Comparison of ENCODE assay signal across 8 mouse cellular contexts in genomic region chr4:118543158-118543530, GRCm38 (mm10). TPM values are rescaled to one million over a fixed set of nuclear protein-coding genes. Genes with fewer than 3 reads are reported as not detected.
DNase-seq lines count a peak whose midpoint lies in the region; ATAC-seq and TF ChIP-seq lines count a peak whose summit lies in the region.

No protein-coding gene starts in this region.

- TF ChIP-seq CTCF in lung, postnatal 0 days (IDR thresholded peaks at IDR 0.05), result peak; percentile 18
- peak; percentile 47 for TF ChIP-seq CTCF in stomach, postnatal 0 days (IDR thresholded peaks at IDR 0.05; ENCODE audit: low read depth)

- H3K27ac ChIP-seq in heart, embryonic 11.5 days (ENCODE audit: low read depth, low read length), result no peak overlapping the region
- H3K27ac ChIP-seq in kidney, embryonic 16.5 days (ENCODE audit: low read length), result peak overlapping the region; percentile 87
- H3K27ac ChIP-seq in lung, postnatal 0 days (ENCODE audit: low read length), result peak overlapping the region; percentile 83
- peak overlapping the region; percentile 94 for H3K27ac ChIP-seq in stomach, postnatal 0 days (replicated peaks)

- no peaks in the 10 kb centered on the region for H3K36me3 ChIP-seq in heart, embryonic 11.5 days (ENCODE audit: control insufficient read depth, insufficient read depth, low read length)
- no peaks in the 10 kb centered on the region for H3K36me3 ChIP-seq in kidney, embryonic 16.5 days (ENCODE audit: insufficient read depth, low read length)
- H3K36me3 ChIP-seq in lung, postnatal 0 days (ENCODE audit: insufficient read depth, low read length), result no peaks in the 10 kb centered on the region
- no peaks in the 10 kb centered on the region for H3K36me3 ChIP-seq in stomach, postnatal 0 days (ENCODE audit: control insufficient read depth, insufficient read depth, low read length)

- peak overlapping the region; percentile 42 for H3K4me3 ChIP-seq in heart, embryonic 11.5 days (ENCODE audit: low read depth, low read length)
- peak overlapping the region; percentile 46 for H3K4me3 ChIP-seq in kidney, embryonic 16.5 days (ENCODE audit: low read length)
- peak overlapping the region; percentile 31 for H3K4me3 ChIP-seq in lung, postnatal 0 days (ENCODE audit: low read depth, low read length)
- peak overlapping the region; percentile 22 for H3K4me3 ChIP-seq in stomach, postnatal 0 days (ENCODE audit: low read depth, low read length)

- 12% methylated on average over 13 of the region's 13 CpGs for WGBS in heart, embryonic 11.5 days (ENCODE audit: insufficient replicate concordance)
- 18% methylated on average over 13 of the region's 13 CpGs for WGBS in kidney, embryonic 16.5 days
- 12% methylated on average over 13 of the region's 13 CpGs for WGBS in lung, postnatal 0 days
- 7% methylated on average over 13 of the region's 13 CpGs for WGBS in stomach, postnatal 0 days

- peak; percentile 44 for DNase-seq in urinary bladder, adult 2 months (ENCODE audit: low spot score)
- no peak for DNase-seq in urinary bladder, postnatal 10 days (ENCODE audit: low spot score)
- DNase-seq in lung, postnatal 0 days (ENCODE audit: low spot score), result peak; percentile 77
- DNase-seq in stomach, postnatal 0 days (ENCODE audit: low spot score), result peak; percentile 78
- no peak for DNase-seq in ovary, adult 18-20 months (ENCODE audit: low spot score)
- DNase-seq in c-Kit-positive CD71-positive TER-119-positive erythroid progenitor cells, embryonic 14.5 days (ENCODE audit: low spot score), result no peak

- H3K4me2 ChIP-seq in heart, embryonic 11.5 days, result peak overlapping the region; percentile 79
- peak overlapping the region; percentile 60 for H3K4me2 ChIP-seq in kidney, embryonic 16.5 days (replicated peaks; ENCODE audit: low read depth, low read length)
- H3K4me2 ChIP-seq in lung, postnatal 0 days (replicated peaks; ENCODE audit: low read depth, low read length), result peak overlapping the region; percentile 65
- peak overlapping the region; percentile 57 for H3K4me2 ChIP-seq in stomach, postnatal 0 days (replicated peaks; ENCODE audit: low read depth)

- peaks cover 10% of the 10 kb centered on the region for H3K27me3 ChIP-seq in heart, embryonic 11.5 days (ENCODE audit: control insufficient read depth, insufficient read depth, low read length)
- H3K27me3 ChIP-seq in kidney, embryonic 16.5 days (ENCODE audit: insufficient read depth, low read length), result no peaks in the 10 kb centered on the region
- no peaks in the 10 kb centered on the region for H3K27me3 ChIP-seq in lung, postnatal 0 days (replicated peaks; ENCODE audit: insufficient read depth, low read length)
- no peaks in the 10 kb centered on the region for H3K27me3 ChIP-seq in stomach, postnatal 0 days (ENCODE audit: control insufficient read depth, insufficient read depth, low read length)

- ATAC-seq in heart, embryonic 11.5 days (replicated peaks; ENCODE audit: insufficient number of reproducible peaks, low FRiP score, low TSS enrichment), result no peak
- ATAC-seq in kidney, embryonic 16.5 days (ENCODE audit: low FRiP score, low TSS enrichment), result peak; percentile 40; the same call in 1 of the 2 replicates
- peak; percentile 58 for ATAC-seq in lung, postnatal 0 days
- peak; percentile 78 for ATAC-seq in stomach, postnatal 0 days (ENCODE audit: low FRiP score, low TSS enrichment)

- no peaks in the 10 kb centered on the region for H3K9me3 ChIP-seq in heart, embryonic 11.5 days (replicated peaks; ENCODE audit: control insufficient read depth, low read length)
- H3K9me3 ChIP-seq in kidney, embryonic 16.5 days (ENCODE audit: low read length), result no peaks in the 10 kb centered on the region
- H3K9me3 ChIP-seq in lung, postnatal 0 days (ENCODE audit: low read length), result no peaks in the 10 kb centered on the region
- no peaks in the 10 kb centered on the region for H3K9me3 ChIP-seq in stomach, postnatal 0 days (ENCODE audit: control insufficient read depth, low read length)

- TF ChIP-seq EP300 in lung, postnatal 0 days (IDR thresholded peaks at IDR 0.05), result no peak
- TF ChIP-seq EP300 in stomach, postnatal 0 days (optimal IDR thresholded peaks at IDR 0.05), result no peak

- H3K9ac ChIP-seq in heart, embryonic 11.5 days (ENCODE audit: low read depth, low read length), result peak overlapping the region; percentile 40; the same call in 1 of the 2 replicates
- peak overlapping the region; percentile 54 for H3K9ac ChIP-seq in kidney, embryonic 16.5 days (replicated peaks; ENCODE audit: low read length)
- H3K9ac ChIP-seq in lung, postnatal 0 days (replicated peaks; ENCODE audit: low read depth), result peak overlapping the region; percentile 23; the same call in 1 of the 2 replicates
- peak overlapping the region; percentile 55 for H3K9ac ChIP-seq in stomach, postnatal 0 days (ENCODE audit: low read length)

- H3K4me1 ChIP-seq in heart, embryonic 11.5 days (ENCODE audit: control insufficient read depth, insufficient read depth, low read length), result peaks cover 6% of the 10 kb centered on the region
- H3K4me1 ChIP-seq in kidney, embryonic 16.5 days (ENCODE audit: insufficient read depth, low read length), result peaks cover 12% of the 10 kb centered on the region
- H3K4me1 ChIP-seq in lung, postnatal 0 days (ENCODE audit: insufficient read depth, low read depth, low read length), result no peaks in the 10 kb centered on the region
- H3K4me1 ChIP-seq in stomach, postnatal 0 days (replicated peaks; ENCODE audit: control insufficient read depth, insufficient read depth), result no peaks in the 10 kb centered on the region

RNA-seq across cellular contexts. Expression of gene Tmem125, which starts 0.7 kb away (rescaled TPM):
- polyA plus RNA-seq in urinary bladder, adult 2 months (2012; rRNA removed), result 10.7 and 15.5 TPM in 2 replicates
- 0.16 and 0.45 TPM in 2 replicates for polyA plus RNA-seq in heart, embryonic 11.5 days (2014; fragmentation: Nextera tagmentation; extraction: Ambion mirVana)
- polyA plus RNA-seq in kidney, embryonic 16.5 days (2015; fragmentation: Nextera tagmentation; extraction: Ambion mirVana), result 8.0 and 8.9 TPM in 2 replicates
- polyA plus RNA-seq in lung, postnatal 0 days (2015; fragmentation: Nextera tagmentation; extraction: Ambion mirVana), result 16.7 and 17.4 TPM in 2 replicates
- polyA plus RNA-seq in stomach, postnatal 0 days (2015; fragmentation: Nextera tagmentation; extraction: Ambion mirVana), result 41.3 and 42.7 TPM in 2 replicates

RNA-seq across cellular contexts. Expression of gene 2610528J11Rik, which starts 16.3 kb away (rescaled TPM):
- polyA plus RNA-seq in urinary bladder, adult 2 months (2012; rRNA removed), result 11.7 and 15.8 TPM in 2 replicates
- polyA plus RNA-seq in heart, embryonic 11.5 days (2014; fragmentation: Nextera tagmentation; extraction: Ambion mirVana), result 0.31 and 0.39 TPM in 2 replicates
- 30.1 and 33.1 TPM in 2 replicates for polyA plus RNA-seq in kidney, embryonic 16.5 days (2015; fragmentation: Nextera tagmentation; extraction: Ambion mirVana)
- 23.1 and 23.2 TPM in 2 replicates for polyA plus RNA-seq in lung, postnatal 0 days (2015; fragmentation: Nextera tagmentation; extraction: Ambion mirVana)
- polyA plus RNA-seq in stomach, postnatal 0 days (2015; fragmentation: Nextera tagmentation; extraction: Ambion mirVana), result 56.8 and 57.6 TPM in 2 replicates

RNA-seq across cellular contexts. Expression of gene Tie1, which starts 53.3 kb away (rescaled TPM):
- polyA plus RNA-seq in urinary bladder, adult 2 months (2012; rRNA removed), result 21.7 and 25.1 TPM in 2 replicates
- 34.6 and 40.9 TPM in 2 replicates for polyA plus RNA-seq in heart, embryonic 11.5 days (2014; fragmentation: Nextera tagmentation; extraction: Ambion mirVana)
- 65.3 and 66.4 TPM in 2 replicates for polyA plus RNA-seq in kidney, embryonic 16.5 days (2015; fragmentation: Nextera tagmentation; extraction: Ambion mirVana)
- polyA plus RNA-seq in lung, postnatal 0 days (2015; fragmentation: Nextera tagmentation; extraction: Ambion mirVana), result 108 and 119 TPM in 2 replicates
- polyA plus RNA-seq in stomach, postnatal 0 days (2015; fragmentation: Nextera tagmentation; extraction: Ambion mirVana), result 9.2 and 9.3 TPM in 2 replicates

Comparison
In these comparisons a context has a peak if more than half of its experiments do, and no peak if none do; other contexts are left out.
1. DNase-seq: peak in urinary bladder, adult 2 months (single experiment), lung, postnatal 0 days (single experiment) and stomach, postnatal 0 days (single experiment); none in urinary bladder, postnatal 10 days (single experiment), ovary, adult 18-20 months (single experiment) and c-Kit-positive CD71-positive TER-119-positive erythroid progenitor cells, embryonic 14.5 days (single experiment).
2. Peak in every context shown above with its lines, with median percentiles within 50 percentile points of each other: H3K4me2 ChIP-seq, H3K4me3 ChIP-seq and H3K9ac ChIP-seq.